In genomic region chr7:80051835-80052234, GRCm38 (mm10) we compare ENCODE assay signal across 9 mouse cellular contexts. TPM values are rescaled to one million over a fixed set of nuclear protein-coding genes. Genes with fewer than 3 reads are reported as not detected.
A peak's percentile ranks its signal among the peaks of the same experiment; 100 is the strongest.
DNase-seq lines count a peak whose midpoint lies in the region; ATAC-seq and TF ChIP-seq lines count a peak whose summit lies in the region.
"Had no signal": no experiment of that assay in that cellular context is flagged by ENCODE, and none has a peak within 500 bp of the region (broad histone marks: within the 10 kb centered on the region; RNA-seq: fewer than 3 reads in every experiment).

No protein-coding gene starts in this region.

- H3K9me3 ChIP-seq in kidney, embryonic 14.5 days (ENCODE audit: control insufficient read depth, low read length): no peaks in the 10 kb centered on the region
- no peaks in the 10 kb centered on the region for H3K9me3 ChIP-seq in embryonic facial prominence, embryonic 12.5 days

- TF ChIP-seq CTCF in gastrocnemius, adult 2 months (IDR thresholded peaks at IDR 0.05): no peak

- peak overlapping the region; percentile 74 for H3K27ac ChIP-seq in gastrocnemius, adult 2 months
- H3K27ac ChIP-seq in kidney, embryonic 14.5 days (ENCODE audit: low read depth, low read length): peak overlapping the region; percentile 20; the same call in 1 of the 2 replicates
- H3K27ac ChIP-seq in embryonic facial prominence, embryonic 12.5 days: no peak overlapping the region; the same call in 1 of the 2 replicates

- WGBS in kidney, embryonic 14.5 days: 55% methylated on average over 6 of the region's 6 CpGs
- 62% methylated on average over 6 of the region's 6 CpGs for WGBS in embryonic facial prominence, embryonic 12.5 days

- peak; percentile 58 for ATAC-seq in kidney, embryonic 14.5 days (ENCODE audit: low FRiP score, low TSS enrichment)
- peak; percentile 44; the same call in 1 of the 2 replicates for ATAC-seq in embryonic facial prominence, embryonic 12.5 days (ENCODE audit: insufficient number of reproducible peaks, insufficient read depth, low FRiP score, low TSS enrichment)
- ATAC-seq in megakaryocyte, adult 5-6 weeks (ENCODE audit: poor library complexity, severe bottlenecking): no peak

- no peaks in the 10 kb centered on the region; the same call in 1 of the 2 replicates for H3K36me3 ChIP-seq in kidney, embryonic 14.5 days (ENCODE audit: control insufficient read depth, insufficient read depth, low read length)
- peaks cover 7% of the 10 kb centered on the region; the same call in 1 of the 2 replicates for H3K36me3 ChIP-seq in embryonic facial prominence, embryonic 12.5 days

- H3K4me1 ChIP-seq in kidney, embryonic 14.5 days (ENCODE audit: control insufficient read depth, insufficient read depth, low read length): peaks cover 52% of the 10 kb centered on the region
- peaks cover 24% of the 10 kb centered on the region for H3K4me1 ChIP-seq in embryonic facial prominence, embryonic 12.5 days

- intact Hi-C loops in gastrocnemius, adult 2 months (cut with DNase I): no loop called here

- no peaks in the 10 kb centered on the region for H3K27me3 ChIP-seq in kidney, embryonic 14.5 days (ENCODE audit: control insufficient read depth, insufficient read depth, low read length)
- H3K27me3 ChIP-seq in embryonic facial prominence, embryonic 12.5 days: no peaks in the 10 kb centered on the region

- peak overlapping the region; percentile 25 for H3K4me3 ChIP-seq in gastrocnemius, adult 2 months
- H3K4me3 ChIP-seq in kidney, embryonic 14.5 days (ENCODE audit: low read length): no peak overlapping the region
- no peak overlapping the region for H3K4me3 ChIP-seq in embryonic facial prominence, embryonic 12.5 days

- no peak overlapping the region for H3K4me2 ChIP-seq in kidney, embryonic 14.5 days (replicated peaks; ENCODE audit: low read depth, low read length)
- no peak overlapping the region for H3K4me2 ChIP-seq in embryonic facial prominence, embryonic 12.5 days (replicated peaks)

- H3K9ac ChIP-seq in kidney, embryonic 14.5 days (ENCODE audit: low read depth, low read length): no peak overlapping the region
- no peak overlapping the region for H3K9ac ChIP-seq in embryonic facial prominence, embryonic 12.5 days

- DNase-seq in gastrocnemius, adult 2 months: peak; percentile 45
- no peak for DNase-seq in gastrocnemius, postnatal 10 days
- DNase-seq in kidney, postnatal 14 days: no peak
- peak; percentile 64 for DNase-seq in kidney, postnatal 10 days
- DNase-seq in adrenal gland, postnatal 10 days: no peak
- DNase-seq: spleen, adult 18-20 months had no signal

RNA-seq across cellular contexts. Expression of gene Zfp710, which starts 27.2 kb away (rescaled TPM):
- 10 to 100 TPM; 21.5 to 37.5 TPM for total RNA-seq in gastrocnemius, adult 2 months (2021)
- 10 to 100 TPM; 14.2 to 16.7 TPM for total RNA-seq in gastrocnemius, postnatal 10 days (2021)
- 23.6 and 25.7 TPM in 2 replicates for polyA plus RNA-seq in kidney, embryonic 14.5 days (2014; fragmentation: Nextera tagmentation; extraction: Ambion mirVana)
- 21.6 and 22.2 TPM in 2 replicates for polyA plus RNA-seq in embryonic facial prominence, embryonic 12.5 days (2016; fragmentation: Nextera tagmentation; extraction: Ambion mirVana)
- 59.1 and 66.2 TPM in 2 replicates for total RNA-seq in megakaryocyte, adult 5-6 weeks (2015)
- total RNA-seq in megakaryocyte, adult 5-6 weeks (2017): 73.8 and 90.1 TPM in 2 replicates
- 10 to 100 TPM; 18.7 to 26.9 TPM for total RNA-seq in adrenal gland, postnatal 10 days (2021)

Comparison
In these comparisons a context has a peak if more than half of its experiments do, and no peak if none do; other contexts are left out.
1. DNase-seq: peak in gastrocnemius, adult 2 months (single experiment) and kidney, postnatal 10 days (single experiment); none in gastrocnemius, postnatal 10 days (single experiment), kidney, postnatal 14 days (single experiment) and adrenal gland, postnatal 10 days (single experiment).